Mouse (Mus musculus) ZHBTc4 (cell line): Measurements from ENCODE around the gene Itpr2.
A peak's percentile ranks its signal among the peaks of the same experiment; 100 is the strongest.

ENCODE experiments used
- DNase-seq: peaks from one replicate; pipeline ENCODE4 v3.0.0-alpha.2; 2011; ENCODE audit warnings: low read depth, low spot score

Itpr2 gene

GRCm38 (mm10) chr6:146352258-146352805 lies 149.7 kb downstream of the Itpr2 start:
- no peak for DNase-seq

GRCm38 (mm10) chr6:146351816-146352215 lies 150.2 kb downstream of the Itpr2 start:
- DNase-seq: no peak

- DNase-seq: no peak
Observed at GRCm38 (mm10) chr6:146347568-146347967, 154.5 kb downstream of the Itpr2 start.

DNA sequence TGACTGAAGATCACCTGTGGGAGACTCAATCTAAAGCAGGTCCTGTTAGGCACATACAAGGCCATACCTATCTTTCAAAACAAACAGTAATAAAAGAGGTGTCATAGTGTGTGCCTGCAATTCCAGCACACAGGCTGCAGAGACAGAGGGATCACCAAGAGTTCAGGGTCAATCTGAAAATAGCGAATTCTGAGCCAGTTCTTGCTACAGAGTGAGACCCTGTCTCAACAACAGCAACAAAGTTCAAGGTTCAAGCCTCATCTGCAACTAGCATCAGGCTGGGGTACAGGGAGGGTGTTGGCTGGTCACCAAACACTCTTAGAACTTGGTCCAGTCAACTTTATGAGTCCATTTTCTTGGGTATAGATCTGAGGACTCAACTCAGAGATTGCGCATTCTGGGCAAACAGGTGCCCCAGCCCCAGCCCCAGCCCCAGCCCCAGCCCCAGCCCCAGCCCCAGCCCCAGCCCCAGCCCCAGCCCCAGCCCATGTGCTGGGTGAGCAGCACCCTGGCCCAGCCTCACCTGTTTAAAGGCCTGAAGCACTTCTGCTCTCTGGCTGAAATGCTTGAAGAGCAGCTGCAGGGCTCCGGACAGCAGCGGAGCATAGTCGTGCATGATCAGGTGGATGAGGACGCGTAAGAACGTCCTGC lies 155.4 kb downstream of the Itpr2 start:
- DNase-seq: no peak

GRCm38 (mm10) chr6:146344732-146345131 lies 157.3 kb downstream of the Itpr2 start:
- DNase-seq: peak; percentile 63

- DNase-seq: no peak
Observed at GRCm38 (mm10) chr6:146343671-146344384, 158.2 kb downstream of the Itpr2 start.

GRCm38 (mm10) chr6:146342995-146343394 lies 159.0 kb downstream of the Itpr2 start:
- DNase-seq: peak; percentile 73

DNA sequence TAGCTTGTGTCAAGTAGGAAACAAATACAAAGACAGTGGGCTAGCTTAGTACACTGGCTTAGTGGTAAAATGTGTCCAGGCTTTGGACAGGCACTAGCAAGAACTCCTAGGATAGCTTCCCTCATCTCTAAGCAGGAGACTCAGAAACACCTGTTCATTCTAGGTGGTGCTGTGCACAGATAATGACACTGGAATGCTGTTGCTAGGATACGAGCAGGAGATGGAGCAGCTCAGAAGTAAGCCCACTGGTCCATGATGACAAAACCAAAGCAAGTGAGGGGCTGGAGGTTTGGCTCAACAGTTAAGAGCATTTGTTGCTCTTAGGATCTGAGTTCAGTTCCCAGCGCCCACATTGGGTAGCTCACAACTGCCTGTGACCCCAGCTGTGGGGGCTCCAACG lies 160.1 kb downstream of the Itpr2 start:
- no peak for DNase-seq

DNA sequence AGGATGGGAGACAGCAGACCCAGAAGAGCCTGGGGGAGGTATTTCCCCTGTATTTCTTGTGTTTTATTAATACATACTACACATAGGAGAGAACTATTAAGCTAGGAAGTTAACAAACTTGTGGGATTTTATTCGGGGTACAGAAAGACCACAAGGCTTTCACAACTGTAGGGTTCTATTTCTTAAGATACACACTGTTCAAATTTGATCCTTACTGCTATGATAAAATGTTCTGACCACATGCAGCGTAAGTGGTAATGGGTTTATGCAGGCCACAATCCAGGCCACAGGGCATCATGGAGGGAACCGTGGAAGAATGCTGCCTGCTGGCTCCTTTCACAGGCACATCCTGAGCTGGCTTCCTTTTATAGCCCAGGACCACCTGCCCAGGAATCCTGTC lies 160.6 kb downstream of the Itpr2 start:
- DNase-seq: no peak

DNA sequence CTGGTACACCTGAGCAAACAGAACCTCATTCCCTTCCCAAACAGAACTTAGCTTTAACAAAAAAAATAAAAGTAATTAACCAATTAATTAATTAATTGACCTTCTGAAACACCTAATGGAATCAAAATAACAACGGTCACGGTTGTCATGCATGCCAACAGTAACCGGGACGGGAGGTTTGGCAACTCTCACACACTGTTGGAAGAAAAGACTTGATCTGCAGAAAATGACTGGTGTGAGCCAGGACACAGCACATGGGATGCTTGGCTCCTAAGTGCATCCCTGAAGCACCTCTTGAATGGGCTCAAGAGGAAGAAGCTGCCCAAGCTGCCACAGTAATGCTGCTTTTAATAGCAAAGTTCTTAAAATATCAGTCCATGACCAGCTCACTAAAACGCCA lies 161.1 kb downstream of the Itpr2 start:
- DNase-seq: no peak

DNA sequence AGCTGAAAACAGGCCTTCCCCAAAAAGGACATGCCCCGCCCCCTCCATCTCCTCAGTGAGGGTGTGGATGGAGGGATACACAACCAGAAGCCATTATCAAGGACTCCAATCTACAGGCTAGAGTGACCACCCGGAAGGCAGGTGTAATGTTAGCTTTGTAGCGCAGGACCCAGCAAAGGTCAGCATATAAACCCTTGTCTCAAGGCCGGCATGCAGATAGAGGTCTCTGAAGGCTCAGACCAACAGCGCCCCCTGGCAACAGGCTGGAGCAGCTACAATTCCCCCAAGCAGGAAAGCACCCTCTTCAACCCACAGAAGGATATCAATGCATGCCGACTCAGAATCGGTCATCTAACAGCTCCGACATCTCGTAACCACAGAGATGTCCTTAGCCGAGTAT lies 162.2 kb downstream of the Itpr2 start:
- DNase-seq: peak; percentile 66

GRCm38 (mm10) chr6:146337237-146337636 lies 164.8 kb downstream of the Itpr2 start:
- DNase-seq: no peak

- DNase-seq: no peak
Observed at GRCm38 (mm10) chr6:146335191-146335590, 166.8 kb downstream of the Itpr2 start.

DNA sequence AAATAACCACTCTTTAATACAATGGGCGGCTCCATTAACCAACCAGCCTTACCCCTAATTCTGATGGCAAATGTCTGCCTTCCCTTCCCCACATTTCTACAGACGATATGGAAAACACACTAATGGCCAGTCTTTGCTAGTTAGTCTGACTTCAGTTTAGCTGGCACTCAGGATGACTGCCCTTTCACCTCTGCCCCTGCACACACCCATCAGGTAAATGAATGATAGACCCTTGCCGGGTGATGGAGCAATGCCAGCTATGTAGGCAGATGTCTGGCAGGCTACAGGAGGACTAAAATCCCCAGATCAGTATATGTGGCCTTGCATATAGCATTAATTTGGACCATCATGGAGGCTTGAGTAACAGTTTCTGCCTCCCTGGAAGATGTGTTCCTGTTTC lies 168.5 kb downstream of the Itpr2 start:
- DNase-seq: no peak

DNA sequence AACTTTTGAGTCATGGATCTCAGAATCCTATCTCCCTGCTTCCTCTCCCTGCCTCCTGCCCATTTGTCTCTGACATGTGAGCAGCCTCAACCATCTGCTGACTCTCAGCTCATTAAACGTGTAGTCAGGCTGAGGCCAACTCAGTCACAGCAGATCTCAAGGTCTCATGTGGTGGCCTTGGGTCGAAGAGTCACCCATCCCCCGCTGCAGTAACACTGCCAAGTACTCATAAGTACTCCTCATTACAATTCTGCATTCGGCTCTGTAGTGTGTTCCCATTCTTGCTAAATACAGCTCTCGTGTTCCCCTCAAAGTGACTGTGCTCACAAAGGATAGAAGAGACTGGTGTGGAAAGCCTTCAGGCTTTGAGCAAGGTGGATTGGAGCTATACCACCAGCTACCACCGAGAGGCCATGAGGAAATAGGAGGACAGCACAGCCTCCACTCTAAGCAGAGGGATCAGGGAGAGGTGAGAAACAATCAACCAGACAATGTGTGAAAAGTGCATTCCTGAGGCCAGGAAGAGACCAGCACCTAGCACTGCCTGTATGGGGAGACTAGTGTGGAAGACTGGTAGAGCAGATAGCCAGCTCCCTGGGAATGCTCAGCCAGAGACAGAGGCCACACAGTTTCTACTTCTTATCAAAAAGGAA lies 170.9 kb downstream of the Itpr2 start:
- DNase-seq: peak; percentile 18

DNA sequence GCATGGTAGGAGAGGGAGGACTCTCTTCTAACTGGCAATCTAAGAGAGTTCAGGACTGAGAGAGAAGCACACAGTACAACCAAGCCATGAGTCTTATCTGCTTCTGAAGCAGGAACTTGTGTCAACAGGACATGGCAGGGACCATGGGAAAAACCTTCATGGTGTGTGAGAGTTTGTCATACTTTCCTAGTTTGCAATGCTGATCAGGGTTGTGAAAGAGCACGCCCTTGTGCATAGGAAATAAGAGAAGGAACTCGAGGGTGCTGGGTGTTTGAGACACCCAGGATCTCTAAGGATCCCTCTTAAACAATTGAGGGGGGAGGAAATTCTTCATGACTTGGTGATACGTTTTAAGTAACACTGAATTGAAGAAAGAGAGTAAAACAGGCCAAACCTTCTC lies 172.9 kb downstream of the Itpr2 start:
- DNase-seq: no peak

DNA sequence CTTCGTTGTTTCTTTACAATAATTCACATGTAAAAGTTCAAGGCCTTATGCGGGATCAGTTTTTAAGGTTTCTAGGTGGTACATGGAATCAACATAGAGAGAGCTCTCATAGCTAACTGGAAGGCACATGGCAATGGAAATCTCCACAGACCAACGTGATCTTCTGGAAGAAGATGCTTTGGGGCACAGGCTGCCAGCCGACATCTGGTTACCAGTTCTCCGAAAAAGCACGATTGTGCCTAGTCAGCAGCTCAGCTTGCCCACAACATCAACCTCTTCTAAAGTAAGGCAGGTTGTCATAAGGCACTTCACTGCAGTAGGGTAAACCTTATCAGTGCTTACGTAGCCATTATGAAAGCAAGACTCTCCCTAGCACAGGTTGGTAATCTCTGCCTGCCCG lies 175.4 kb downstream of the Itpr2 start:
- DNase-seq: no peak

GRCm38 (mm10) chr6:146324541-146325204 lies 177.3 kb downstream of the Itpr2 start:
- no peak for DNase-seq

DNA sequence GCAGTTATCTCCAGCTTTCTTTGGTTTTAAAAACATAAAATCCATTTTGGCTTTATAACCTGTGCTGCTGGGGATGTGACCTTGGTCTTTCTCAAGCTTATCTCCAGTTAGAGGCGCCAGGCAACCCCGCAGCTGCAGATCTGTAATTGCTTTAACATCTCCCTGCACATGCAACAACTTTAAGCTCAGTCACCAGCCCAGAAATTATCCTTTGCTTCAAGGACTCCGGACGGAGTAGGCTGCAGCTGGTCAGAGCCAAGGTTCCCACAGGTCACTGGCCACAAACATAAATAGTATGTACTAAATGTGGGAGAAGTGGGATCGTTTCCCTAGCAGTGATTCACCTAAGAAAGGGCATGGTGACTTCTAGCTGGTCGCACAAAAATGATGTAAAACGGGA lies 179.5 kb downstream of the Itpr2 start:
- DNase-seq: no peak

DNA sequence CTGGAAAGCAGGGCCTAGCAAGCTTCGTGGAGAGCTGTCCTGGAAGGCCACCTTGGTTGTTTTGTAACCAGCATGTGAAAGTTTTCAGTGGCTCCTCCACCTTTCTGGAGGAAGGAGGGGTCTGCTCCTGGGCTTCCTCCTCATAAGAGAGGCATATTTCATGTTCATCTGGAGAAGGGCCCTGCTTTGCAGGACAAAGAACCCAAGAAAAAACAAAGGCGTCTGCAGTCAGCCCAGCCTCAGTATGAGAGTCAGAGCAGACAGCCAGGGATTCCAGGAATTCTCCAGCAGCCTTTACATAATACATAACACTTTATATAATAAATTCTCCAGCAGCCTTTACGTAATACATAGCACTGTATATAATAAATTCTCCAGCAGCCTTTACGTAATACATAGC lies 180.1 kb downstream of the Itpr2 start:
- no peak for DNase-seq

- no peak for DNase-seq
Observed at GRCm38 (mm10) chr6:146316415-146316814, 185.6 kb downstream of the Itpr2 start.

- DNase-seq: no peak
Observed at GRCm38 (mm10) chr6:146315153-146315552, 186.9 kb downstream of the Itpr2 start.
